Mouse (Mus musculus): ENCODE measurements around the gene Nudt3. TPM values are rescaled to one million over a fixed set of nuclear protein-coding genes. Genes with fewer than 3 reads are reported as not detected.

Nudt3 gene
- polyA plus RNA-seq, 1 experiment from 2014 or later, result 32.2 TPM

DNA sequence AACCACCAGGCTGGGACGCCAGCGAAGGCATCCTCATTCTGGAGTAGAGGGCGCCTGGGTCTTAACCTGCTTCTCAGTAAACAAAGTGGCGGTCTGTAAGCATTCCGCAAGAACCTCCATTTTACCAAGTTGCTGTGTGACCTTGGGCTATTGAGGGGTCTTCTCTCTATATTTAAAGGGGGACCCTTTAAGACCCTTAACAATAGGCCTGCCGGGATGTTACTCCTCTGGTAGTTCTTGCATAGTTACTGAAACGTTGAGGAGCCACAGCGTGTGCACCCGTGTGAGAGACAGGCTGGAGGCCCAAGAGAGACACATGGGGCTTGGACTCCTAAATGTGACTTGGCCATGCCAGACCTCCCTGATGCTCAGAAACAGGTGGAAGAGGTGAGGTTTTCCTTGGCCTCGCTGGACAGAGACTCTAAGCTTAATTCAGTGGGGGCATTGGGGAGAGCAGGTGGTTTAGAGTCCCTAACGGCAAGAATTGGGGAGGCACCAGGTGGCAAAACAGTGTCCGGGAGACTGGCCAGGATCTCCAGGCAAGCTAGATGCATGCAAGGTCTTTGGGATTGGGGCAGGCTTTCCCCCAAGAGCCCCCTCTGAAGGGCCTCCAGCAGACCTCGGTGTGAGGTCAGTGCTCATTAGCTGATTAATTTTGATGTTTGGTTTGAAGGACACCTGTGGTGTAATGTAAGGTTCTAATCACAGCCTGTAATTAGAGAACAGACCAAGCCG lies 65.2 kb downstream of the Nudt3 start:
- Histone ChIP-seq H3K4me2 (replicated peaks; ENCODE audit: low read depth, low read length) (peak overlapping the region; percentile 84), H3K4me1 (ENCODE audit: control insufficient read depth, insufficient read depth, low read length) (peaks cover 25% of the 10 kb centered on the region), H3K4me3 (ENCODE audit: low read length) (peak overlapping the region; percentile 80), H3K36me3 (ENCODE audit: control insufficient read depth, insufficient read depth, low read length) (peaks cover 21% of the 10 kb centered on the region; the same call in 1 of the 2 replicates), H3K27me3 (ENCODE audit: control insufficient read depth, insufficient read depth, low read length) (no peaks in the 10 kb centered on the region), H3K9me3 (ENCODE audit: control insufficient read depth, low read length) (no peaks in the 10 kb centered on the region), H3K9ac (ENCODE audit: low read depth, low read length) (peak overlapping the region; percentile 92), H3K27ac (ENCODE audit: low read depth, low read length) (peak overlapping the region; percentile 97; the same call in 1 of the 2 replicates)
- WGBS, result 4% methylated on average over 14 of the region's 14 CpGs
- ATAC-seq (ENCODE audit: low FRiP score, low TSS enrichment), result no peak

DNA sequence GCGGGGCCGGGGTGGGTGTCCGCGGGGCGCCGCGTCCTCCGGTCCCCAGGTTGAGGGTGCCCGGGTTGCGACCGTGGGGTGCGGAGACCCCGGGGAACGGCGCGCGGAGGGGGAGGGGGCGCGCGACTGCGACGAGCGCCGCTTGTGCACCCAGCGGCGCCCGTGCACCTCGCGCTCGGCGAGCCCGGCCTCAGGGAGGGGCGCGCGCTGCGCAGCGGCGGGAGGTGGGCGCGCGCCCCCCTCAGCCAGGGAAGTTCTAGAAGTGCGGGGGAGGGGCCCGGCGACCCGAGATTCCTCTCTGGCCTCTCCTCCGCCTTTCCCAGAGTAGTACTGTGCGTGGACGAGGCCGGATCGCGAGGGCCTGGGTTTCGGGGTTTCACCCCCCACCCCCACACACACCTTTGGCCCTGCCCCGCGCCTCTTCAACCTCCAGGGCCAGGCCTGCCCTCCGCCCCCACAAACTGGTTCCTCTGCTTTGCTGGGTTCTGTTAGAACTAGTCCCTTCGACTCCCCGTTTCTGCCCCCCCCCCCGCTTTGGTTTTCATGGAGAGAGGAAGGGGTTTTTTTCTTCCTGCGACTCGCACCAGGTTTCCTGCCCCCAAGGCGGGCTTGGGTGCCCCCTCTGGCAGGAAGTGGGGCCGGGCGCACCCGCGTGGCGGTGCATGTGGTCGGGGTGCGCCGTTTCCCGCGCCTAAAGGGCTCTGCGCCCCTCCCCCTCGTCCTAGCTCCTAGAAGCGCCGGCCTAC lies 65.9 kb downstream of the Nudt3 start:
- WGBS, result under 1% methylated on average over 45 of the region's 75 CpGs
- ATAC-seq (ENCODE audit: low FRiP score, low TSS enrichment), result peak; percentile 10; the same call in 1 of the 2 replicates

DNA sequence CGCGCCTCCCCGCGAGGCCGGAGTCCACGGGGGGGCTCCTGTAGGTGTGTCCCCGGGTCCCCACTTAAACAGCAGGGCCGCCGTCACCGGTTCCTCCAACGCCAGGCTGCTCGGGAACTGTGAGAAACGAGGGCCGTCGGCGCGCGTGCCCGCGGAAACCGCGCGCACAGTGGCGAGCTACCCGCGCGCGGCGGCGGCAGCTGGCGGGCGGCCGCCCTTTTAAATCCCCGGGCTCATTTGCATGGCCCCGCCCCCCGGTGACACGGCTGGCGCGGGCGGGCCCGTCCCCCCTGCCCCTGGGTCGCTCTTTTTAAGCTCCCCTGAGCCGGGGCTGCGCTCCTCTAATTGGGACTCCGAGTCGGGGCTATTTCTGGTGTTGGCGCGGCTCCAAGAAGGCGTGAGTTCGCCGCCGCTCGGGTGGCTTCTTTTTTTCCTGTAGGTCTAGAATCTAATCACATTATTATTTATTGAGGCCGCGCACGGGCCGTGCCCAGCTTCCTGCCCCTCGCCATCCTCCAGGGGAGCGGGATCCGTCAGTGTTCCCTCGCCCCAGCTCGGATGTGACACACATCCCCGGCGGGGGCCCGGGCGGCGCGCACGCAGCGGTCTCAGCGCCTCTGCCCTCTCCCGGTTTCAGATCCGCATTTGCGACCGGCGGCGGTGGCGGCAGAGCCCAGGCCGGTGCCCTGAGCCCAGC lies 66.8 kb downstream of the Nudt3 start, which contains the start of gene Hmga1:
Gene Hmga1, plus strand, starts transcription at position 183 of the 697 bp plus-strand sequence.
- H3K27ac ChIP-seq (ENCODE audit: low read depth, low read length), result peak within 1 kb of the TSS; percentile 97
- no peaks in the 10 kb centered on the region for H3K27me3 ChIP-seq (ENCODE audit: control insufficient read depth, insufficient read depth, low read length)
- ATAC-seq (ENCODE audit: low FRiP score, low TSS enrichment), result peak; percentile 63
- peaks cover 14% of the 10 kb centered on the region; the same call in 1 of the 2 replicates for H3K36me3 ChIP-seq (ENCODE audit: control insufficient read depth, insufficient read depth, low read length)
- H3K4me2 ChIP-seq (replicated peaks; ENCODE audit: low read depth, low read length), result peak within 1 kb of the TSS; percentile 84
- H3K4me3 ChIP-seq (ENCODE audit: low read length), result peak within 1 kb of the TSS; percentile 80
- no peaks in the 10 kb centered on the region for H3K9me3 ChIP-seq (ENCODE audit: control insufficient read depth, low read length)
- under 1% methylated on average over 68 of the region's 79 CpGs for WGBS
- peak within 1 kb of the TSS; percentile 92 for H3K9ac ChIP-seq (ENCODE audit: low read depth, low read length)
- H3K4me1 ChIP-seq (ENCODE audit: control insufficient read depth, insufficient read depth, low read length), result peaks cover 25% of the 10 kb centered on the region

More for the DNA sequence above, 65.9 kb downstream of the Nudt3 start:
- H3K4me3 ChIP-seq (ENCODE audit: low read length), result peak overlapping the region; percentile 80
- peak overlapping the region; percentile 84 for H3K4me2 ChIP-seq (replicated peaks; ENCODE audit: low read depth, low read length)
- peak overlapping the region; percentile 92 for H3K9ac ChIP-seq (ENCODE audit: low read depth, low read length)
- no peaks in the 10 kb centered on the region for H3K27me3 ChIP-seq (ENCODE audit: control insufficient read depth, insufficient read depth, low read length)
- no peaks in the 10 kb centered on the region for H3K9me3 ChIP-seq (ENCODE audit: control insufficient read depth, low read length)
- peak overlapping the region; percentile 97 for H3K27ac ChIP-seq (ENCODE audit: low read depth, low read length)
- peaks cover 25% of the 10 kb centered on the region for H3K4me1 ChIP-seq (ENCODE audit: control insufficient read depth, insufficient read depth, low read length)
- H3K36me3 ChIP-seq (ENCODE audit: control insufficient read depth, insufficient read depth, low read length), result peaks cover 21% of the 10 kb centered on the region; the same call in 1 of the 2 replicates

DNA sequence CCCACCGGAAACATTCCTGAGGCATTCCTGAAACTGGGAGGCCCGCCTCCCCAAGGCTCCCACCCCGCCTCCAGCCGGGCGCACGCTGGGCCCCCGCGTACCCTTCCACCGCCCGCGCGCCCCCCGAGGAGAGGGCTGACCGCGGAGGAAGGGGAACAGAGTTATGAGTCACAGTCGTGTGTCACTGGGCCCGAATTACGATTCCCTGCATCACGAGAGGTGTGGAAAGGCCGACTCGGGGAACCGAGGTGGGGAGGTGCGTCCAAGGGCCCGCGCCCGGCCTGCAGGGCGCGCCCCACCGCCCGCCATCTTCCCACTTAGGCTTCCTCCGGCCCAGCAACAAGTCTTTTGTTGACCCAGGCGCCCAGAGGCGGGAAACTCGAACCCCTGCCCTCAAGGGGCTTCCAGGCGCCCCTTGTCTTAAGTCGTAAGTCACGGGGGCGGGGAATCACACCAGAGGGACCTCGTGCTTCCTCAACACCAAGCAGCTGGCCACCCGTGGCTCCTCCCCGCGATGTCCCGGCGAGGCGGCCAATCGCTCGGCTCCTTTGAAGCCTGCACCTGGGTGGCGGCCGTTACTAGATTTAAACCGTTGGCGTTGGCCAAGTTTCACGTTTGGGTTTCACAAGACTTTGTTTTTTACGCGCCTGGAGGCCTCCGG lies 67.7 kb downstream of the Nudt3 start:
- H3K27ac ChIP-seq (ENCODE audit: low read depth, low read length), result peak overlapping the region; percentile 97
- no peaks in the 10 kb centered on the region for H3K9me3 ChIP-seq (ENCODE audit: control insufficient read depth, low read length)
- H3K4me3 ChIP-seq (ENCODE audit: low read length), result peak overlapping the region; percentile 80
- peak overlapping the region; percentile 92 for H3K9ac ChIP-seq (ENCODE audit: low read depth, low read length)
- peaks cover 25% of the 10 kb centered on the region for H3K4me1 ChIP-seq (ENCODE audit: control insufficient read depth, insufficient read depth, low read length)
- WGBS, result 1% methylated on average over 52 of the region's 55 CpGs
- ATAC-seq (ENCODE audit: low FRiP score, low TSS enrichment), result peak; percentile 55
- H3K36me3 ChIP-seq (ENCODE audit: control insufficient read depth, insufficient read depth, low read length), result 0 out of 2 replicates have a peak, but pooled peaks cover 6% of the 10 kb centered on the region
- H3K27me3 ChIP-seq (ENCODE audit: control insufficient read depth, insufficient read depth, low read length), result no peaks in the 10 kb centered on the region
- H3K4me2 ChIP-seq (replicated peaks; ENCODE audit: low read depth, low read length), result peak overlapping the region; percentile 84

DNA sequence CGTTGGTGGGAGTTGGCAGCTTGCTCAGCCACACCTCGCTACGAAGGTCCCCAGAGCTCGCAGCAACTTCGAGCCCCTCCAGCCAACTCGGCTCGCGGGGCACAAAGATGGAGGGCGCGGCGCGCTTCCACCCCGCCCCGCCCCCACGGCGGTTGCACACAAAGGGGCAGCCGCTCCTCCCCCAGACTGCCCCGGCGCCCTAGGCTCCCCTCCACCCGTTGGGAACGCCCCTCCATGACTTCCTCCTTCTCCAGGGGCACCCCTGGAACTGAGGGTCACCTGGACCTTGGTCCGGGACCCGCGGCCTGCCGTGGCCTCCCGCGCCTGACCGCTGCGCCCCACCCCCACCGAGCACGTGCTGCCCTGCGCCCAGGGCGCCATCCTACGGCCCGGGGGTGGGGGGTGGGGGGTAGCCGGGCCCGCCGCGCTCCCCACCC lies 68.2 kb downstream of the Nudt3 start:
- Histone ChIP-seq H3K36me3 (ENCODE audit: control insufficient read depth, insufficient read depth, low read length) (0 out of 2 replicates have a peak, but pooled peaks cover 2% of the 10 kb centered on the region), H3K9me3 (ENCODE audit: control insufficient read depth, low read length) (no peaks in the 10 kb centered on the region), H3K4me2 (replicated peaks; ENCODE audit: low read depth, low read length) (peak overlapping the region; percentile 84), H3K27ac (ENCODE audit: low read depth, low read length) (peak overlapping the region; percentile 97), H3K9ac (ENCODE audit: low read depth, low read length) (peak overlapping the region; percentile 92), H3K4me3 (ENCODE audit: low read length) (peak overlapping the region; percentile 80), H3K4me1 (ENCODE audit: control insufficient read depth, insufficient read depth, low read length) (peaks cover 25% of the 10 kb centered on the region), H3K27me3 (ENCODE audit: control insufficient read depth, insufficient read depth, low read length) (no peaks in the 10 kb centered on the region)
- peak; percentile 29 for ATAC-seq (ENCODE audit: low FRiP score, low TSS enrichment)
- 2% methylated on average over 36 of the region's 39 CpGs for WGBS

DNA sequence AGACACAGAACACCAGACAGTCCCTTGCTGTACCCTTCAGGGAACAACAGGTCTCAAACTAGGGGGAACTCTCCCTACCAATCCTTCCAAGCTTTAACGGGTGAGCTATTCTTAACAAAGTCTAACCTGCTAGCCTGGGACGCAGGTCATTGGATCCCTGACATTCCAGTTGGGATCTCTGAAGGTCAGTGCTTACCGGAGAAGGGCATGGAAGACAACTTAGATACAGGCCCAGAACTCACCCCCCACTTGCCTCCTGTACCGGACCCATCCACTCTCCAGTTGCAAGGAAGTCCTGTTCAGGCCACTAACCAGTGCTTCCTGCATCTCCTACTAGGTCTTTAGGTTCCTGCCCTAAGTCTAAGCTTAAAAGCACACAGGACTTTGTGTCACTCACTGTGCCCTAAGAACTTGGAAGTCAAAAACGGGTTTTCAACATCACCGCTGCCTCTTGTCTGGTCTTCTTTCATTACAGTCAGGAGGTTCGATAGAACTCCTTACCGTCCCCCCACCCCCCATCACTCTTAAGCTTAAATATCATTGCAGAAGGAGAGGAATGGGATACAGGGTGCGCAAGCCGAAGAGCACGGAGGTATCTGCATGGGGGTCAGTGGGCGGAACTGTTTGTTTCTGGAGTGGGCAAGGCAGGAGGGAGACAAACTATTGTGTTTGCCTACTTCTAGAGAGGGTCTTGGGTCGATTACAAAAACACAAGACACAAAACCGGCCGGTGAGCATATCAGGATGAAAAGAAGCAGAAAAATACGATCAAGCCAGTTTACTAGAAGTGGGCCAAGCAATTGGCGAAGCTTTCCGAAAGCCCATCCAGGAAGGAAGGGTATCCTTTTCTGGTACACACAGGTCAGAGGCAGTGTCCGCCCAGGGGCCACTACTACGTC lies 69.0 kb downstream of the Nudt3 start:
- H3K27ac ChIP-seq (ENCODE audit: low read depth, low read length), result peak overlapping the region; percentile 97
- peak overlapping the region; percentile 80 for H3K4me3 ChIP-seq (ENCODE audit: low read length)
- peak overlapping the region; percentile 92 for H3K9ac ChIP-seq (ENCODE audit: low read depth, low read length)
- 44% methylated on average over 20 of the region's 20 CpGs for whole genome bisulfite sequencing
- no peaks in the 10 kb centered on the region for H3K27me3 ChIP-seq (ENCODE audit: control insufficient read depth, insufficient read depth, low read length)
- H3K36me3 ChIP-seq (ENCODE audit: control insufficient read depth, insufficient read depth, low read length), result no peaks in the 10 kb centered on the region
- no peaks in the 10 kb centered on the region for H3K9me3 ChIP-seq (ENCODE audit: control insufficient read depth, low read length)
- H3K4me2 ChIP-seq (replicated peaks; ENCODE audit: low read depth, low read length), result peak overlapping the region; percentile 84
- no peak for ATAC-seq (ENCODE audit: low FRiP score, low TSS enrichment)
- H3K4me1 ChIP-seq (ENCODE audit: control insufficient read depth, insufficient read depth, low read length), result peaks cover 30% of the 10 kb centered on the region

DNA sequence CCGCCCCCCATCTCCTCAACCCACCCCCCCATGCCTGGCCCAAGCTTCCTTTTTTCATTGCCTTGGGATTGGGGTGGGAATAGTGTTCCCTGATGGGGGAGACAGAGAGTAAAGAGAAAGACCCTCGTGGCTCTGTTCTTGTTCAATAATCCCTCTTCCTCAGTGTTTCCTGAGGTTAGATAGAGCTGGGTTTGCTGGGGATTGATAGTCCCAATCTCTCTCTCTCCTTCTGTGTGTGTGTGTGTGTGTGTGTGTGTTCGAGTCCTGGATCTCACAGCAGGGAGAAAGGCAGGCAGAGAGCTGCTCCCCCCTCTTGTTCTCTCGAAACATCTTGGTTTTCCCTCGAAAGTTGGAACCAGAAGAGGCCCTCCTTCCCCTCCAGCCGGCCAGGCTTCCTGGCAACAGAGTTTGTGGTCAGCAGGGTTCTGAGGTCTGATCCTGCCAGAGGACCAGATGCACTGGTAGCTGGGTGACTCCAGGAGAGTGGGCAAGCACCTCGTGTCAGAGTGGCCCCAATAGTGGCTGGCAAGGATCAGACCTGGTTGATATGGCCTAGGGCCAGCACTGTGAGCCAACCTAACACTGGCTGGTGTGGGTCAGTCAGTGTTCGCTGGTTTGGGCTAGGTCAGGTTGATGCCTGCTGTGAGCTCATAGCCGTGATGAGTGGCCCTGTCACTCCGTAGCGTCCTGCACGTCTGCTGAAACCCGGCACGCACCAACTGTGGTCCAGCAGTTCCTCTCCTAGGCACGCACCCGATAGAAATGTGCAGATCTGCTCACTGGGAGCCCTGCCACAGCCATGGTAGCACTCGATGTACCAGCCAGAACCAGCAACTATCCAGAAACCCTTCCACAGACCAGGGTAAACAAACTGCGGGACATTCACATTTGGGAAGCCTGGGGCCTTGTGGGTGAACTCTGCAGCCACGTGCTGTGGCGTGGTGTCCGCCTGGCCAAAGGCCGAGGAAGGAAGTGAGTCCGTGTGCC lies 70.8 kb downstream of the Nudt3 start:
- 81% methylated on average over 23 of the region's 23 CpGs for WGBS
- peaks cover 21% of the 10 kb centered on the region for H3K4me1 ChIP-seq (ENCODE audit: control insufficient read depth, insufficient read depth, low read length)

More for the DNA sequence above, 70.8 kb downstream of the Nudt3 start:
- Histone ChIP-seq H3K4me2 (replicated peaks; ENCODE audit: low read depth, low read length) (no peak overlapping the region), H3K9me3 (ENCODE audit: control insufficient read depth, low read length) (no peaks in the 10 kb centered on the region), H3K27ac (ENCODE audit: low read depth, low read length) (no peak overlapping the region), H3K27me3 (ENCODE audit: control insufficient read depth, insufficient read depth, low read length) (no peaks in the 10 kb centered on the region), H3K36me3 (ENCODE audit: control insufficient read depth, insufficient read depth, low read length) (no peaks in the 10 kb centered on the region), H3K4me3 (ENCODE audit: low read length) (no peak overlapping the region), H3K9ac (ENCODE audit: low read depth, low read length) (no peak overlapping the region)
- ATAC-seq (ENCODE audit: low FRiP score, low TSS enrichment), result no peak
